Mouse (Mus musculus) stomach, embryonic 16.5 days (tissue): ENCODE measurements around the gene Sipa1l3. TPM values are rescaled to one million over a fixed set of nuclear protein-coding genes. Genes with fewer than 3 reads are reported as not detected.

Experiments
- ATAC-seq: fragments of 200-750 bp; cut with Nextera tagmentation; 2 replicates; pipeline ENCODE4 v1.8.0; 2017; ENCODE audit warnings: moderate number of reproducible peaks, moderate TSS enrichment; ENCODE audit not compliant: insufficient read depth, low FRiP score
- H3K27ac ChIP-seq: fragments of 300-500 bp; sonication (generic); 2 replicates; pipeline ENCODE4 v1.5.1; 2014; ENCODE audit warnings: low read length
- H3K27me3 ChIP-seq: fragments of 300-500 bp; sonication (generic); 2 replicates; pipeline ENCODE4 v1.6.1; 2014; ENCODE audit warnings: low read length, control low read depth, mixed read lengths; ENCODE audit not compliant: control insufficient read depth, insufficient read depth
- H3K36me3 ChIP-seq: fragments of 300-500 bp; sonication (generic); 2 replicates; pipeline ENCODE4 v1.6.1; 2014; ENCODE audit warnings: low read length; ENCODE audit not compliant: control insufficient read depth, insufficient read depth
- H3K4me1 ChIP-seq: fragments of 300-500 bp; sonication (generic); 2 replicates; pipeline ENCODE4 v1.6.1; 2014; ENCODE audit warnings: low read length, control low read depth, mixed read lengths; ENCODE audit not compliant: control insufficient read depth, insufficient read depth
- H3K4me2 ChIP-seq: fragments of 300-500 bp; sonication (generic); 2 replicates; pipeline ENCODE4 v1.6.1; 2014; ENCODE audit warnings: low read depth, low read length, mixed read lengths
- H3K4me3 ChIP-seq: fragments of 300-500 bp; sonication (generic); replicated peaks from 2 replicates; pipeline ENCODE4 v1.5.1; 2014; ENCODE audit warnings: mild to moderate bottlenecking, low read length
- H3K9ac ChIP-seq: fragments of 300-500 bp; sonication (generic); 2 replicates; pipeline ENCODE4 v1.6.1; 2014; ENCODE audit warnings: low read length
- H3K9me3 ChIP-seq: fragments of 300-500 bp; sonication (generic); replicated peaks from 2 replicates; pipeline ENCODE4 v1.6.1; 2016; ENCODE audit warnings: low read length, control low read depth; ENCODE audit not compliant: control insufficient read depth
- WGBS: fragments of 180-500 bp; shearing (Covaris S2); extraction: QIAGEN DNeasy Blood & Tissue Kit; methylation state at CpG from one replicate; pipeline ENCODE4 v1.1.7; 2014; 5-methylcytosine and 5-hydroxymethylcytosine counted together
- polyA plus RNA-seq: library from polyadenylated mRNA; unstranded; fragments of >200 nt; fragmentation: Nextera tagmentation; extraction: Ambion mirVana; gene quantifications from 2 replicates; pipeline ENCODE4 v1.2.1, GENCODE M21; 2015

The Sipa1l3 gene
- polyA plus RNA-seq, 1 experiment from 2014 or later, result 22.2 TPM

DNA sequence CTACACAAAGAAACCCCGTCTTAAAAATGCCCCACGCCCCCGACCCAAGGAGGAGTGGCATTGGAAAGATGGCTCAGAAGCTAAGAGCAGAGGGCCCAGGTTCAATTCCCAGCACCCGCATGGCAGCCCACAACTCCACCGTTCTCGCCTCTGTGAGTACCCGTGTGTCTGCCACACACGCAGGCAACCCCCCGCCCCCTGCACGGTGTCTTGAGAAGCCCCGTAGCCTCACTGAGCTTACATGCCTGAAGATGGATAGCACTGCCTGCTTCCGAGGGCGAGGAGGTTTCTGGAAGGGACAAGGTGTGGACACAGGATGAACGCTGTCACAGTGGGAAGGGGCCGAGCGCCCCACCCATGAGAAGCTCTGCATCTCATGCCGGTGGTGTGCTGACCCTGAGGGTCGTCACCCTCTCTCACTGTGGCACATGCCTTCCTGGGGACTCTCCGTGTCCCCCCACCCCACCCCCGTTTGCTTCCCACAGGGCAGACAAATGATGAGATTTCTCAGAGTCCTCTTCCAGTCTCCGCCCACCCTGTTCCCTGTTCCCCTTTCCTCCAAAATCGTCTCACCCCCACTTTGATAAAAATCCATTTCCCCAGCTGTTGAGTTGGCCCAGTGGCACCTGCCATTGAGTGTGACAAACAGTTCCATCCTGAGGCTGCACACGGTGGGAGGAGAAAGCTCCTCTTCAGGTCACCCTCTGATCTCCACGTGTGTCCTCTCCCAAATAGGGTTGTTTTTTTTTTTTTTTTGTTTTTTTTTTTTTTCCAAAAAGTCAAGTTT is 222.4 kb downstream of the Sipa1l3 start:
- Histone ChIP-seq H3K36me3 (no peaks in the 10 kb centered on the region), H3K4me3 (no peak overlapping the region)

DNA sequence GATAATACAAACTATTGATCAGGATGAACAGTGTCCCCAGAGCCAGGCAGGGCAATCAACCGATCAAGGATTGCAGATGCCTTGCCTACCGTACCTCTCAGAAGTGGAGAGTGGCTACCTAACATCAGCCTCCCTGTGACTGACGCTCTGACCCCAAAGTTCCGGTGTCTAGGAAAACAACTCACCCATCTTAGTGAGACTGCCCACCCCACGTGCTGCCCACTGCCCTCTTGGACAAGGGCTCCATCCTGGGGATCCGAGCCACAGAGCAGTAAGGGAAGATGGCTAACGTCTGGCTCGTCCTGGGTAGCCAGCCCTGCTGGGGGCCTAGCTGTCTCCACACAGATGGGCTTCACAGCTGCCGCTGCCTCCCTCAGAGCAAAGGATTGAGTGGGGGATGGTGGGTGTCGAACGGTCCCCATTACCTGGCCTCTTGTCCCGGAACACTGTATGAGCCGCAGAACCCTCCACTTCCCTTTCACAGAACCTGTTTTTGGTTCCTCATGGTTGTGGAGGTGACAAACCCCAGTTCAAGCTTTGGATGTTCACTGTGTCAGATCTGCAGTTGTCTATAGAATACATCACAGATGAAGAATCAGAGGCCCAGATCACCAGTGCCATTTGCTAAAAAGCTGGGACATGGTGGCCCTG is 224.2 kb downstream of the Sipa1l3 start:
- ATAC-seq, result no peak
- no peak overlapping the region for H3K4me2 ChIP-seq
- H3K36me3 ChIP-seq, result no peaks in the 10 kb centered on the region
- no peak overlapping the region for H3K27ac ChIP-seq
- peaks cover 35% of the 10 kb centered on the region for H3K4me1 ChIP-seq
- WGBS, result 72% methylated on average over 13 of the region's 13 CpGs
- H3K4me3 ChIP-seq, result no peak overlapping the region
- H3K9me3 ChIP-seq, result no peaks in the 10 kb centered on the region
- H3K9ac ChIP-seq, result no peak overlapping the region
- no peaks in the 10 kb centered on the region for H3K27me3 ChIP-seq

More for the DNA sequence above, 222.4 kb downstream of the Sipa1l3 start:
- no peak overlapping the region for H3K4me2 ChIP-seq
- H3K4me1 ChIP-seq, result peaks cover 26% of the 10 kb centered on the region
- no peaks in the 10 kb centered on the region for H3K27me3 ChIP-seq
- no peak for ATAC-seq
- no peaks in the 10 kb centered on the region for H3K9me3 ChIP-seq
- no peak overlapping the region for H3K27ac ChIP-seq
- 75% methylated on average over 24 of the region's 24 CpGs for WGBS
- H3K9ac ChIP-seq, result no peak overlapping the region

- Histone ChIP-seq H3K4me1 (peaks cover 38% of the 10 kb centered on the region), H3K4me3 (no peak overlapping the region)
- WGBS, result 37% methylated on average over 19 of the region's 19 CpGs
Observed at GRCm38 (mm10) chr7:29293131-29294065, 225.0 kb downstream of the Sipa1l3 start.

DNA sequence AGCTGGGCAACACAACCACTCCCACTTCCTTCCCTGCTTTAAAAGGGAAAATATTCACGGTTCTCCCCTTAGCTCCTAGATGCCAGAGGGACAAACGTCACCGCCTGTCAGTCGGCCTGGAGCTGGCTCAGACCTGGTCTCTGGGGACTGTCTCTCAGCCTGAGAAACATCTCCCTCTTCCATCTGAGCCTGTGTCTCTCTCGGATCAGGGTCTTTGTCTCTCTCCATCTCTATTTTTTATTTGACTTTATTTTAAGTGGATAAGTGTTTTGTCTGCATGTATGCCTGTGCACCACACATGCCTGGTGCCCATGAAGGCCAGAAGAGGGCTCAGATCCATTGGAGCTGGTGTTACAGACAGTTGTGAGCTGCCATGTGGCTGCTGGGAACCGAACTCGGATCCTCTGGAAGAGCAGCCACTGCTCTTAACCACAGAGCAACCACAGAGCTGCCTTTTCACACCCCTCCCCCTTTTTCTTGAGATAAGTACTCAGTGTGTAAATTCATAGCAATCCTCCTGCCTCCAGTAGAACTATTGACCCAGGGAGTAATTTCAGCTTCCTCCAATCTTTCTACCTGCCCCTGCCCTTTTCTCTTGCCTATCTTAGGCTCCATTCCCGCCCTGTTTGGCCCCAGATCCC is 225.9 kb downstream of the Sipa1l3 start:
- H3K27ac ChIP-seq, result peak overlapping the region; percentile 84
- no peaks in the 10 kb centered on the region for H3K9me3 ChIP-seq
- no peaks in the 10 kb centered on the region for H3K36me3 ChIP-seq
- no peak for ATAC-seq
- H3K27me3 ChIP-seq, result no peaks in the 10 kb centered on the region
- H3K4me1 ChIP-seq, result peaks cover 38% of the 10 kb centered on the region
- H3K4me2 ChIP-seq, result peak overlapping the region; percentile 86
- 23% methylated on average over 8 of the region's 8 CpGs for WGBS
- peak overlapping the region; percentile 56; the same call in 1 of the 2 replicates for H3K9ac ChIP-seq
- H3K4me3 ChIP-seq, result no peak overlapping the region

More at GRCm38 (mm10) chr7:29293131-29294065, 225.0 kb downstream of the Sipa1l3 start:
- Histone ChIP-seq H3K4me2 (peak overlapping the region; percentile 86; the same call in 1 of the 2 replicates), H3K36me3 (no peaks in the 10 kb centered on the region), H3K9me3 (no peaks in the 10 kb centered on the region), H3K27me3 (no peaks in the 10 kb centered on the region), H3K27ac (peak overlapping the region; percentile 84), H3K9ac (peak overlapping the region; percentile 56; the same call in 1 of the 2 replicates)
- peak; percentile 12; the same call in 1 of the 2 replicates for ATAC-seq

DNA sequence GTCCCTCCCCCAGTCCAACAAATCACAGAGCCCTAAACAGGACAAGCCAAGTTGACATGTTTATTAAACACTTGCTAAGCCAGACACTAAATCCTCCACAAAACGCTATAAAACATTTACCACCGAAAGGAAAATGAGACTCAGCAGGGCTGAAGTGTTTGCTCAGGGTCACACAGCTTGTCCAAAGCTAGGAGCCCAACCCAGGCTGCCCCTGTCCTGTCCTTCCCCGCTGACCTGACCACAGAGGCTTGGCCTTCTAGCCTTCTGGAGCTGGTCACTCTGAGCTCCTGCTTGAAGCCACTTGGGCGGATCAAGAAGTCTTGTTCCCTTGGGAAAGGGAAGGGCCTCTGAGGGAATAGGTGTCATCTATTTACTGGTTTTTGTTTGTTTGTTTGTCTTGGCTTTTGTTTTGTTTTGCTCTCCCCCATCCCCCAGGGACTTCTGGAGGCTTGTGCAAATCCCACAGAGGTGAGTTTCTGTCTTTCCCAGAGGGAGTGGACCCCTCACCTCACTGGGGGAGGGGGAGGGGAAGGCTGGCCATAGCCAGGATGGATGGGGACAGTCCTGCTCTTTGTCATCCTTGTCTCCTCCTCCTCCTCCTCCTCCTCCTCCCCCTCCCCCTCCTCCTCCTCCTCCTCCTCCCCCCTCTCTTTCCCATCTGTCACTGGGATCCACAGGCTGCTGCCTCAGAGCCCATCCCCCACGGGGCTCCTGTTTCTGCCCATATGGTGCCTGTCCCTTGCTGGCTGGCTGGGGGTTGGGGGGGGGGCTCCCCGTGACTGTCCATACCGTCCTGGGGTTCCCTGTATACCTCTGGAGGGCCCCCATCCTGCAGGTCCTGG is 226.6 kb downstream of the Sipa1l3 start:
- WGBS, result 19% methylated on average over 7 of the region's 7 CpGs
- H3K4me2 ChIP-seq, result peak overlapping the region; percentile 86
- no peaks in the 10 kb centered on the region for H3K9me3 ChIP-seq
- peaks cover 38% of the 10 kb centered on the region for H3K4me1 ChIP-seq
- H3K36me3 ChIP-seq, result no peaks in the 10 kb centered on the region
- H3K27ac ChIP-seq, result peak overlapping the region; percentile 95
- peak overlapping the region; percentile 63 for H3K4me3 ChIP-seq
- 0 out of 2 replicates have a peak, but pooled peaks have one; percentile 9 for ATAC-seq
- no peaks in the 10 kb centered on the region for H3K27me3 ChIP-seq
- peak overlapping the region; percentile 48; the same call in 1 of the 2 replicates for H3K9ac ChIP-seq

DNA sequence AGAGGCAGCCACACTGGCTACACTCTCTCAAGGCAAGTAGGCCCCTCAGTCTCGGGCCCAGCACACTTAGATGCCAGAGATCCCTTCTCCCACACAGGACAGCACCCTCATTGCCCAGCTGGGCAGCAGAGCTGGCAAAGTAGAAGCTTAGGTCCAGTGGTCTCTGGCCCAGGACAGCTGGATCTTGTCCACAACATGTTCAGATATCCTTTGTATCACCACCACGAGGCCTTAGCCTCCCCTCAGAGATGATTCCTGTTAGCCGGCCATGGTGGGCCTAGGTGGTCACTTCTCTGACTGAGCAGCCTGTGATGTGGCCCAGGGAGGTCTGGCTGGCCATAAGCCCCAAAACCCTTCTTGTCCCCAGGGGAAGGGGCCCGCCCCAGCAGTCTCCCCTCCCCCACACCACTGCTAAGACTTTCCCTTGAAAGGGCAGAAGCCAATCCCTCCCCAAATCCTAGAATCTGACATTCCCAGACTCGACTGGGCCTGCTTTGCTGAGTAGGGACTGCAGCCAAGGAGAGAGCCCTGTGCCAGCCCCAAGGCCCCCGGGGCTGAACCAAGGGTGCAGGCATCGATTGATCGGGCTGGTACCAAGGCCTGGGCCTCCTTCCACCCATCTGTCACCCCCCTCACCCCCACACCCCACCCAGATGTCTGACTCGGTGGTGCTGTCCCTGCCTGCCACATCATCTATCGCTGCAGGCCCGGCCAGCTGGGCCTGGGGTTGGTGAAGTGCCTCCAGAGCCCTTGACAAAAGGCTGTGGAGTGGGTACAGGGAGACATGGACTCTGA is 227.6 kb downstream of the Sipa1l3 start:
- Histone ChIP-seq H3K9ac (peak overlapping the region; percentile 66), H3K4me2 (peak overlapping the region; percentile 86), H3K27me3 (no peaks in the 10 kb centered on the region), H3K4me3 (peak overlapping the region; percentile 63), H3K9me3 (no peaks in the 10 kb centered on the region), H3K27ac (peak overlapping the region; percentile 95), H3K4me1 (peaks cover 38% of the 10 kb centered on the region), H3K36me3 (no peaks in the 10 kb centered on the region)
- no peak for ATAC-seq
- 31% methylated on average over 11 of the region's 11 CpGs for WGBS

DNA sequence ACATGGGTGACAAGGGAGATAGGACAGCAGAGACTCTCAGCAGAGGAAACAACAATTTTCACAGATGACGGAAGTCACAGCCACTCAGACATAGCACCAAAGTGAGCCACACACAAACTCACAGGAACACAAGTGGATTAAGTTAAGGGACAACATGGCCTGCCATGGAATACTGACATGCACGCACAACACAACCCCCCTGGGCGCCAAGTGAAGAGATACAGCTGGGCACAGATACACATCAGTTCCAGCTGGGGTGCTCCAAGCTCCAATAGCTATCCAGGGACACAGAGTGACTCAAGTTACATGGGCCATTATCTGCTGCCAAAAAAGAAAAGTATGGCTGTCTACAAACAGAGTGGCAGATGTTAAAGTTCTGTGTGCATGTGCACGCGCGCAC is 228.6 kb downstream of the Sipa1l3 start:
- H3K9ac ChIP-seq, result peak overlapping the region; percentile 79
- H3K4me2 ChIP-seq, result peak overlapping the region; percentile 86
- peak overlapping the region; percentile 95 for H3K27ac ChIP-seq
- no peaks in the 10 kb centered on the region for H3K27me3 ChIP-seq
- H3K4me1 ChIP-seq, result peaks cover 38% of the 10 kb centered on the region
- no peaks in the 10 kb centered on the region for H3K9me3 ChIP-seq
- H3K4me3 ChIP-seq, result peak overlapping the region; percentile 63
- 67% methylated on average over 6 of the region's 6 CpGs for WGBS
- no peak for ATAC-seq
- no peaks in the 10 kb centered on the region for H3K36me3 ChIP-seq
